Mouse (Mus musculus) brain, embryonic 14.5 days (tissue): Measurements from ENCODE around the gene Dppa3.

Source experiments
- CTCF ChIP-seq: fragments of 200-500 bp; IDR thresholded peaks from 2 replicates; pipeline ENCODE4 v1.5.1; 2012; ENCODE audit warnings: inconsistent platforms, mild to moderate bottlenecking, moderate library complexity, borderline replicate concordance; ENCODE audit not compliant: insufficient read depth, insufficient read length; ENCODE audit errors: extremely low read depth
- POLR2A ChIP-seq: fragments of 200-500 bp; IDR thresholded peaks from 2 replicates; pipeline ENCODE4 v1.6.1; 2012; ENCODE audit warnings: mild to moderate bottlenecking, inconsistent platforms, borderline replicate concordance; ENCODE audit not compliant: poor library complexity, insufficient read depth, insufficient read length, severe bottlenecking; ENCODE audit errors: extremely low read depth

DNA sequence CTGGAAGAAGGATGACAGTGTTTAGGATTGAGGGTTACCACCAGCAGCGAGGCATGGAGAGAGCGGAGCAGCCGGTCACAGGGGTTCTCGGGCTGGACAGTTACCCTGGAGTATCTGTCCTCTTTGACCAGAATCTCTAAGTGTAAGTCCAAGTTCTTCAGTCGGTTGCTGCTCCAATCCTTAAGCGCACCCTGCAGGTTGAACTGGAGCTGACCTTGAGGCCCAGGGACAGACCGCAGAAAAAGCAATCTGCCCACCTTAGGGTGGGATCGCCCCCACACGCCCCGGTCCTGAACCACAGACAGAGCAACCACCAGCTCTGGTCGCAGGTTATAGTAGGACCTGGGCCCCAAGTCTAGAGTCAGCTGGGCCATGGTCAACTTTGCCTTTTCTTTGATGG, 19.5 kb upstream of the Dppa3 start:
- TF ChIP-seq POLR2A (no peak), CTCF (no peak)
